Mouse (Mus musculus) induced T-regulatory cell, adult 2 months (primary cell): ENCODE measurements at regions not wholly inside any gene's neighbourhood (a gene's known extent, or its start where the extent isn't known, plus 50 kb on each side); places are given as distances from the start of the nearest gene placed in this dataset.

ENCODE experiments used
- DNase-seq: peaks from one replicate; pipeline ENCODE4 v3.0.0-alpha.2; 2012; ENCODE audit warnings: low read depth

GRCm38 (mm10) chr4:55475409-55475808 lies 56.9 kb downstream of the Klf4 start:
- DNase-seq: no peak

DNA sequence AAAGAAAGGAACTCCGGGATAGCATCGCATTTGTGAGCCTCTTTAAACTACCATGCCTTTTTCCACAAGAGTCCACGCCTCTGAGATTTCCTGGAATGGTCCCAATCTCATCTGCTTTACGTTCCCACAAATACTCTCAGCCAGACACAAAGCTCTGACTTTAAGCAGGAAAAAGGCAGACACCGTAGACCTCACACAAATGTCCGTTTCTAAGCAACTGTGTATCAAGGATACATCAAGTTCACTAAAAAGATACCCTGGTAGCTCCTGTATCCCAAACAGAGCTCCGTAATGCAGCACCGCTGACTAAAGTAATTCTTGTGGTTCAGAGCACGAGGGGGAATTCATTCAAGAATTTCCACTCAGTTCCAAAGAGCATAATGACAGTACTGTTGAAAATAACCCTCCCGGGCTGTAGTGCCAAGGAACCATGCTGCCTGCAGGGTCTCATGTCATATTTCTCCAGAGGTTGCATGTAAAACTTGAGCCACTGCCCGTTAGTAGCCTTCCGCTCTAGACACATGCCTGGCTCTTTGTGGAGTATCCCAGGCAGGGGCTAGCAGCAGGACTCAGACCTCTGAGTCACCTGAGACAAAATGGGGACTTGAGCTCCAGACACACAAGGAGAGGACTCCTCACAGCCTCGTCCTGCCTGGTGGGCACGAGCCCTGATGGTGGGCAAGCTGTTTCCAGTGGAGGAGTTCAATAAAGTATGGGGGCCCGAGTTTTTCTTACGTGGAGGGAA lies 58.0 kb downstream of the Klf4 start:
- no peak for DNase-seq

- DNase-seq: no peak
Observed at GRCm38 (mm10) chr4:55472649-55473048, 59.6 kb downstream of the Klf4 start.

DNA sequence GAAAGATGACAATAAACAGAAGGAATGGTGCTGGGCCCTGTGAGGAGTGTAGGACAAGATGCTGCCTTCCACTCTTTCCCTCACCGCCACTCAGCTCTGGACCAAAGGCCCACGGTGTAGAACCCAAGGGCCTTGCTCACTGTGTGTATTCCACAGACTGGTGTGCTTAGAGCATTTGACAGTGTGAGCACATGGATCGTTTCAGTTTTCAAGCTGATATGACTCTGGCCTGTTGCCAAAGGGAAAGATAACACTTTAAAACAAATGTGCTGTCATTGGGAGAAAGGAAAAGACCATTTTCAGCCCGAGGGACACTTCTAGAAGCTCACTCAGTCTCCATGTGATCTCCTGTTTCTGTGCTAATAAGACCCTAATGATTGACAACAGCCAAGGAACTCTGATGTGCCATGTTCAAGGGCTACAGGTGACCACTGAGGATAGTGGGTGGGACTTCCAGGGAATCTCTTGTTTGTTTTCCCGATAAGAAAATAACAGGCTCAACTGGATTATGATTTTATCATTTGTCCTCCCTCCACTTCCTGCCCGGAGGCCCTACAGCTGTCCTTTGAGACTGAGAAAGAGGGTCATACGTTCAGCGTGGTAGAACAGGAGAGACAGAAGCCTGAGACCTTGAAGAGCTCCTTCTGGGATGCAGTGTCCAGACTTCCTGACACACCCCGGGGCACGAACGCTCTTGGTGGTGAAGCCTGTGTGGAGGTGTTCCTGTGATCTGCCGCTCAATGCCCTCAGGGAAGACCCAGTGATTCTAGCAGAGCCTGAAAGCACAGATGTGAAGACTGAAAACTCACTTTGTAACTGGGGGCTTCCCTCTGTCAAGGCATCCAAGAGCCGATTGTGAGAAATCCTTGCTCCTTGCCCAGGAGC lies 61.2 kb downstream of the Klf4 start:
- no peak for DNase-seq

DNA sequence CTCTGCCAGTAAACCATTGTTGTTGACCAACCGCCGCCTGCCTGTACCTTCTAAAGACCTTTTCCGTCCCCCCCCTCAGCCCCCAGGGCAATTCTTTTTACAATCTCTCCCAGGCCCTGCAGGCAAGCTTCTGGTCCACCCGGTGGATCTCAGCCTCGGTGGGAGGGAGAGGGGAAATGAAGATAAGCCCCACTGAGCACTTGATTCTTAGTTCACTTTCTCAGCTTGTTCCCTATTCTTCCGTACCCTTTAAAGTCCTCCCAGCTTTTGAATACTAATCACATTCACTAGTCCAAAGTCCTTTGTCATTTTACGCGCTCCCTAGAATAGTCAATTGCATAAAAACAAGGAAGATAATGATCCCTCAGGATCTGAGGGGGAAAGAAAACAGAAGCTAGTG lies 68.1 kb downstream of the Klf4 start:
- no peak for DNase-seq

- DNase-seq: no peak
Observed at GRCm38 (mm10) chr4:55461927-55462326, 70.3 kb downstream of the Klf4 start.

DNA sequence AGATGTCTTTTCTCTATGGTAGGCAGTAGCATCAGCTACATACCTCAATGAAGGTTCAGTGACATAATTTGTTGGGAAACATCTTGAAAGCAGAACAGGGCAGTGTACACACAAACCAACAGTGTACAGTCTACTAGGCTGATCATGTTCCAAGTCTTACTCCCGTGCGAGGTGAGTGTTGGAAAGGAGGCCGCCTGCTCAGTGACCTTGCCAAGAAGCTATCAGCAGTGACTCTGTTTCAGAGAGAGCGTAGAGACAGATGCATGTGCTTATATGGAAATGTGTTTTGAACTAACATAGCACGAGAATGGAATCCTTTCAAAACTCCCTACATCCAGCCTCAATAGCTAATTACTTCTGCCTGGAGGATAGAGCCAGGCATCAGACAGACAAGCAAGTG lies 78.4 kb downstream of the Klf4 start:
- no peak for DNase-seq

- no peak for DNase-seq
Observed at GRCm38 (mm10) chr4:55452546-55452945, 79.7 kb downstream of the Klf4 start.

- no peak for DNase-seq
Observed at GRCm38 (mm10) chr4:55451711-55452110, 80.6 kb downstream of the Klf4 start.

DNA sequence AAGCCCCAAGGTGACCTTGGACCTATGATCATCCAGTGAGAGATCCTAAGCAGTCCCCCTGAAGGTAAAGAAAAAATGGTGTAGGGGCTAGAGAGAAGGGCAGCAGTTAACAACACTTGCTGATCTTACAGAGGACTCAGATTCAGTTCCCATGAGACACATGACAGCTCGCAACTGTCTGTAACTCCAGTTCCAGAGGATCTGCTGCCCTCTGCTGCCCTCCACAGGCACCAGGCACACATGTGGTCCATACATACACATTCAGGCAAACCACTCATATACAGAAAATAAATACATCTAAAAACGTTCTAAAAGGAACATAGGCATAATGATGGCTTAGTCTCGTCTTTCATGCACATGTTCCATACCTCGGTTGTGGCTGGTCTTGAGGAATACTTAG lies 81.2 kb downstream of the Klf4 start:
- DNase-seq: peak; percentile 62

DNA sequence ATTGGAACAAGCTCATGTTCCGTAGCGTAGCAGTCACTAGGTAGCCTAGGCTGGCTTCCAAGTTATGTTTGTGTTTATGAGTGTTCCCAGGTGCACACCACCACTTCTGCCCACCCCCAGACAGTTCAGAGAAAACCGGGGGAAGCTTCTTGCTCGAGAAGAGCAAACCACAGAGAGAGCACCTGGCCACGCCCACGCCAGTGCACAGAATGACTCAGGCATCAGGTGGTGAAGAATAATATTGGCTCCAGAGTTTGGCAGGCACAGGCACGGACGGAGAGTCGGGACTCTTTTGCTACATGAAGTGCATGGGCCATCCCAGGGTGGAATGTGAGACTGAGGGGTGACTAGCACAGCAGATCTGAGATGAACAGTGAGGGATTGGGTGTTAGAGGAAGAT lies 88.8 kb downstream of the Klf4 start:
- peak; percentile 91 for DNase-seq

GRCm38 (mm10) chr4:55442098-55442497 lies 90.2 kb downstream of the Klf4 start:
- DNase-seq: peak; percentile 86
